Mouse (Mus musculus): Measurements from ENCODE around the gene Mrpl24. TPM values are rescaled to one million over a fixed set of nuclear protein-coding genes. Genes with fewer than 3 reads are reported as not detected.
"Not testable (repeated sequence)": the region's sequence is repeated elsewhere in the genome, so short reads cannot be mapped to it uniquely, and the experiment has no call there.

Mrpl24 gene
- polyA plus RNA-seq (2015; fragmentation: Nextera tagmentation; extraction: Ambion mirVana), result 62.7 and 68.2 TPM in 2 replicates

DNA sequence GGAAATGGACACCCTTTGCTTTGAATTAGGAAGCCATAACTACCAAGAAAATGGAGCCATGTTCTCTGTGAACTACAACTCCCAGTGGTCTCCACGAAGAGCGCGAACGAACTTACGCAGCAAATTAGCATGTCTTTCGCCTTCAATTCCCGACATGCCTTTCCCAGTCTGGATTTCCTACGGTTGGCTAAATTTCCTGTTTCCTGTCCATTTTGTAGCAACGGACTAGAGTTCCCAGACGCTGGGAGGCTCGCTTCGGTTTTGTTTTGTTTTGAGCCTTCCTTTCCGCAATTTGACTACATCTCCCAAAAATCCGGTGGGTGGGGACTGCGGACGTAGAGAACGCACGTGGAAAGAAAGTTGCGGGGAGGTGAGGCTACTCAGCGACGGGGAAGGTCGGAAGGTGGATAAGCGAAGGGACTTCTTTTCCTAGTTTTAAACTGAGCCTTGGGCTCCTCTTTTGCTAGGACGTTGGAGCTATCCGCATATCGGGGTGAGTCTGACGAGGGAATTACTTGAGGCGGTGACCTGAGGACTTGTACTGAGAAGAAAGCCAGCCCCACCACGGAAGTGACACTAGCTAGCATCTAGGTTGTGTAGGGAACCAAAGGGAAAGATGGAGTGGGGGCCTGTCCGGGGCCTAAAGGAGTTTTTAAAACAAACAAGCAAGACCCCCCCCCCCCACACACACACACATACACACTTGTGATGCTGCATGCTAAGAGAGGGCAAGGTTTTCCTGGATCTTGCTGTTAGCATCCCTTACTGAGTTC lies at the start of gene Mrpl24:
Gene Mrpl24, plus strand, starts transcription at position 171 of the 773 bp plus-strand sequence.
- H3K4me3 ChIP-seq, result peak within 1 kb of the TSS; percentile 77
- H3K27me3 ChIP-seq, result no peaks in the 10 kb centered on the region
- H3K4me1 ChIP-seq, result peaks cover 16% of the 10 kb centered on the region
- peak within 1 kb of the TSS; percentile 74 for H3K9ac ChIP-seq (replicated peaks)
- ATAC-seq (replicated peaks), result peak; percentile 90
- peaks cover 51% of the 10 kb centered on the region for H3K36me3 ChIP-seq
- under 1% methylated on average over 30 of the region's 30 CpGs for WGBS
- peak within 1 kb of the TSS; percentile 75 for H3K27ac ChIP-seq (replicated peaks)
- H3K4me2 ChIP-seq (replicated peaks), result peak within 1 kb of the TSS; percentile 89
- no peaks in the 10 kb centered on the region for H3K9me3 ChIP-seq

- no peak for ATAC-seq (replicated peaks)
- Histone ChIP-seq H3K4me2 (replicated peaks) (no peak overlapping the region), H3K9me3 (no peaks in the 10 kb centered on the region), H3K27me3 (no peaks in the 10 kb centered on the region), H3K4me3 (no peak overlapping the region), H3K36me3 (peaks cover 11% of the 10 kb centered on the region; the same call in 1 of the 2 replicates), H3K9ac (replicated peaks) (no peak overlapping the region), H3K27ac (replicated peaks) (no peak overlapping the region), H3K4me1 (no peaks in the 10 kb centered on the region; the same call in 1 of the 2 replicates)
- 95% methylated on average over 4 of the region's 4 CpGs for WGBS
Observed at GRCm38 (mm10) chr3:87877730-87878129, 41.6 kb upstream of the Mrpl24 start.

DNA sequence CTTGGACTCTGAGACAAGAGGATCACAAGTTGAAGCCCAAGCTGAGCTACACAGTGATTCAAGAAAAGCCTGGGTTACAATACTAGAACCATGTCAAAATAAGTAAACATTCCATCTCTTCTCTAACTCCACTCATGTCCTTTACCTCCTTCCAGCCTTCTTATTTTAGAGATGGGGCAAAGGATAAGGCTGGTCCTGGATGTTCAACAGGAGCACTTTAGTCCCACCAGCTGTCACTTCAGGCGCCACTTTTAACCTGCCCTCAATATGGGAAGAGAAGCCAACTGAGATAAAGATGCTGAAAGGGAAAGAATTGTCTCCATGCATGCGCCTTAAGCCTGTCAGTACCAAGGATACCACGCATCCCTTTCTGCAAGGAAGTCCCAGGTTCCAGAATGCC lies 35.0 kb upstream of the Mrpl24 start:
- Histone ChIP-seq H3K27me3 (no peaks in the 10 kb centered on the region), H3K27ac (replicated peaks) (0 out of 2 replicates have a peak overlapping the region, but pooled peaks have one; percentile 89), H3K36me3 (peaks cover 8% of the 10 kb centered on the region; the same call in 1 of the 2 replicates), H3K4me1 (peaks cover 18% of the 10 kb centered on the region), H3K9ac (replicated peaks) (peak overlapping the region; percentile 91), H3K4me2 (replicated peaks) (peak overlapping the region; percentile 79), H3K4me3 (peak overlapping the region; percentile 98), H3K9me3 (no peaks in the 10 kb centered on the region)
- 2% methylated on average over 3 of the region's 3 CpGs for WGBS
- ATAC-seq (replicated peaks), result no peak

DNA sequence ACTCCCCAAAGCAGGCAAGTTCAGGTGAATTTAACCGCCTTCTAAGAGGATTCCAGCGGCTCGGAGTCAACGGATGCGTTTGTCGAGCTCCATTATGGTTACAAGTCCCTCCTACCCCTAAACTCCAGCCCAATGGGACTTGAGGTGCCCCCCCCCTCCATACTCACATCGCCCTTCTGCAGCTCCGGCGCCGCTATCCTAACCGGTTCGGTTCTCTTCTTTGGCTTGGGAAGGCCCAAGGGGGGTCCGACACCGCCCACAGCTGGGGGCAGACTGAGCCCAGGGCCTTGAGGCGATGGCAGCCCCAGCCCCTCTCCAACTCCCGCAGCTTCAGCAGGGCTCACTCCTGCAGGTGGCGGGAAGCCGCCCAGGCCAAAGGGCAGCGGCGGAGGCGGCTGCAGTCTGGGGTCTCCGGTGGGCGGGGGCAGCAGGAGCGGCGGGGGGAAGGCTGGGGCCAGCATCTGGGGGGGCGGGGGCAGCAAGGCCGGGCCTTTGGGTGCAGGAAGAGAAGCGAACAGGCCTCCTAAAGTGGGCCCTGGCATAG lies 34.5 kb upstream of the Mrpl24 start:
- peak overlapping the region; percentile 89 for H3K27ac ChIP-seq (replicated peaks)
- peak overlapping the region; percentile 98 for H3K4me3 ChIP-seq
- ATAC-seq (replicated peaks), result peak; percentile 8
- peak overlapping the region; percentile 79 for H3K4me2 ChIP-seq (replicated peaks)
- WGBS, result under 1% methylated on average over 27 of the region's 28 CpGs
- no peaks in the 10 kb centered on the region for H3K27me3 ChIP-seq
- peaks cover 7% of the 10 kb centered on the region; the same call in 1 of the 2 replicates for H3K36me3 ChIP-seq
- H3K9me3 ChIP-seq, result no peaks in the 10 kb centered on the region
- H3K4me1 ChIP-seq, result peaks cover 18% of the 10 kb centered on the region
- peak overlapping the region; percentile 91 for H3K9ac ChIP-seq (replicated peaks)

GRCm38 (mm10) chr3:87885281-87886003 lies 33.9 kb upstream of the Mrpl24 start, which contains the start of gene Prcc:
TSS of gene Prcc (minus strand) at chr3:87885608.
- 0% methylated on average over 31 of the region's 33 CpGs for WGBS
- Histone ChIP-seq H3K27ac (replicated peaks) (peak within 1 kb of the TSS; percentile 89), H3K36me3 (peaks cover 3% of the 10 kb centered on the region; the same call in 1 of the 2 replicates), H3K4me2 (replicated peaks) (peak within 1 kb of the TSS; percentile 79), H3K4me3 (peak within 1 kb of the TSS; percentile 98), H3K9me3 (no peaks in the 10 kb centered on the region), H3K4me1 (peaks cover 18% of the 10 kb centered on the region), H3K27me3 (no peaks in the 10 kb centered on the region), H3K9ac (replicated peaks) (peak within 1 kb of the TSS; percentile 91)
- ATAC-seq (replicated peaks), result peak; percentile 99

DNA sequence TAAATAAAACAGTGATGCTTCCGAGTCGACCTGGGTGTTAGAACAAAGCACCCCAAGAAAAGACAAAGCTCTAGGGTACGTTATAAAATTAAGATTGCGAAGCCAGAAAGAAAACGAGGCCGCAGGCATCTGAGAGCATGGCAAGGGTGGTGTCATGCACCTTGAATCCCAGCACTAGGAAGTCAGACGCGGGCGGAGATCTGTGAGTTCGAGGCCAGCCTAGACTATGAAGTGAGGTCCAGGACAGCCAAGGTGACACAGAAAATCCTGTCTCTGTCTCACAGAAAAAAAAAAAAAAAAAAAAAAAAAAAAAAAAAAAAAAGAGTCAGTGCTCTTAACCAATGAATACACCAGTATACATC lies 33.3 kb upstream of the Mrpl24 start:
- Histone ChIP-seq H3K4me3 (peak overlapping the region; percentile 98), H3K27me3 (no peaks in the 10 kb centered on the region), H3K27ac (replicated peaks) (peak overlapping the region; percentile 64), H3K4me2 (replicated peaks) (peak overlapping the region; percentile 51), H3K4me1 (peaks cover 18% of the 10 kb centered on the region), H3K36me3 (no peaks in the 10 kb centered on the region), H3K9me3 (no peaks in the 10 kb centered on the region), H3K9ac (replicated peaks) (peak overlapping the region; percentile 48)
- peak; percentile 35 for ATAC-seq (replicated peaks)
- WGBS, result 12% methylated on average over 10 of the region's 10 CpGs

GRCm38 (mm10) chr3:87886416-87886815 lies 32.9 kb upstream of the Mrpl24 start:
- ATAC-seq (replicated peaks), result no peak
- Histone ChIP-seq H3K9me3 (no peaks in the 10 kb centered on the region), H3K27me3 (no peaks in the 10 kb centered on the region), H3K36me3 (no peaks in the 10 kb centered on the region), H3K4me1 (peaks cover 18% of the 10 kb centered on the region), H3K9ac (replicated peaks) (no peak overlapping the region), H3K4me2 (replicated peaks) (peak overlapping the region; percentile 51), H3K4me3 (peak overlapping the region; percentile 98; the same call in 1 of the 2 replicates), H3K27ac (replicated peaks) (no peak overlapping the region)
- WGBS, result 85% methylated on average over 6 of the region's 6 CpGs

DNA sequence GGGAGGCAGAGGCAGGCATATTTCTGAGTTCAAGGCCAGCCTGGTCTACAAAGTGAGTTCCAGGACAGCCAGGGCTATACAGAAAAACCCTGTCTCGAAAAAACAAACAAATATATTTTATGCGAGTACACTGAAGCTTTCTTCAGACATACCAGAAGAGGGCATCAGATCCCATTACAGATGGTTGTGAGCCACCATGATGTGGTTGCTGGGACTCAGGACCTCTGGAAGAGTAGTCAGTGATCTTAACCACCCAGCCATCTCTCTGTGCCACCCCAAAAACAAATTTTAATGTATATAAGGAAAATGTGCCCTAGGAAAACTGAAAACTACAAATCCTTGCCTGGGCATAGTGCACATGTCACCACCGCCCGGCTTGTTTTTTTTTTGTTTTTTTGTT lies 31.9 kb upstream of the Mrpl24 start:
- H3K9me3 ChIP-seq; H3K27ac ChIP-seq (replicated peaks); H3K9ac ChIP-seq (replicated peaks); H3K4me2 ChIP-seq (replicated peaks); H3K27me3 ChIP-seq; ATAC-seq (replicated peaks); H3K36me3 ChIP-seq; H3K4me3 ChIP-seq: not testable (repeated sequence)
- WGBS, result 75% methylated on average over 4 of the region's 4 CpGs
- peaks cover 18% of the 10 kb centered on the region for H3K4me1 ChIP-seq

DNA sequence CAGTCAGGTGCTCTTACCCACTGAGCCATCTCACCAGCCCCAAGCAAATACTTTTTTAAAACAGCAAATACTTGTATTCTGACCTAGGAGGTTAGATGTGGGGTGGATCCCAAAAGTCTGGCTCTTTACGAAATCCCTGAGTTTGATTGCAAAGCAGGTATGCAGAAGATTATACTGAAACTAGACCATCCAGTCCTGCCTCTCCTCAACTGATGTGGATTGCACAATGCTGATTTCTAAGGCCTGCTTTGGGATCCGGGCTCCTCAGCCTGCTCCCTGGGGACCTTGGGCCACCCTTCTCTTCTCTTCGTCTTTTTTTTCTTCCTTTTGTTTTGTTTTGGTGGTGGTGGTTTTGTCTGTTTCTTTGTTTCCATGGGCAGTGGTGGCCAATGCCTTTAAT lies 27.8 kb upstream of the Mrpl24 start:
- H3K4me2 ChIP-seq (replicated peaks), result no peak overlapping the region
- no peaks in the 10 kb centered on the region for H3K9me3 ChIP-seq
- H3K4me1 ChIP-seq, result no peaks in the 10 kb centered on the region
- no peaks in the 10 kb centered on the region for H3K27me3 ChIP-seq
- 39% methylated on average over 3 of the region's 3 CpGs for WGBS
- no peak overlapping the region for H3K4me3 ChIP-seq
- H3K9ac ChIP-seq (replicated peaks), result no peak overlapping the region
- no peak for ATAC-seq (replicated peaks)
- no peak overlapping the region for H3K27ac ChIP-seq (replicated peaks)
- H3K36me3 ChIP-seq, result no peaks in the 10 kb centered on the region

- Histone ChIP-seq H3K27ac (replicated peaks) (no peak overlapping the region), H3K9me3 (no peaks in the 10 kb centered on the region), H3K4me1 (no peaks in the 10 kb centered on the region), H3K36me3 (no peaks in the 10 kb centered on the region), H3K4me3 (no peak overlapping the region), H3K27me3 (no peaks in the 10 kb centered on the region), H3K9ac (replicated peaks) (no peak overlapping the region), H3K4me2 (replicated peaks) (no peak overlapping the region)
- WGBS, result 66% methylated on average over 3 of the region's 3 CpGs
- no peak for ATAC-seq (replicated peaks)
Observed at GRCm38 (mm10) chr3:87893367-87893905, 25.9 kb upstream of the Mrpl24 start.

GRCm38 (mm10) chr3:87899266-87899665 lies 20.0 kb upstream of the Mrpl24 start:
- H3K4me3 ChIP-seq, result no peak overlapping the region
- WGBS, result 65% methylated on average over 3 of the region's 3 CpGs
- H3K9me3 ChIP-seq, result no peaks in the 10 kb centered on the region
- ATAC-seq (replicated peaks), result no peak
- no peak overlapping the region for H3K9ac ChIP-seq (replicated peaks)
- no peak overlapping the region for H3K27ac ChIP-seq (replicated peaks)
- H3K27me3 ChIP-seq, result no peaks in the 10 kb centered on the region
- H3K36me3 ChIP-seq, result no peaks in the 10 kb centered on the region
- H3K4me2 ChIP-seq (replicated peaks), result no peak overlapping the region
- no peaks in the 10 kb centered on the region for H3K4me1 ChIP-seq

GRCm38 (mm10) chr3:87899776-87900175 lies 19.5 kb upstream of the Mrpl24 start:
- Histone ChIP-seq H3K27ac (replicated peaks) (no peak overlapping the region), H3K9ac (replicated peaks) (no peak overlapping the region), H3K9me3 (no peaks in the 10 kb centered on the region), H3K36me3 (no peaks in the 10 kb centered on the region), H3K4me1 (no peaks in the 10 kb centered on the region), H3K27me3 (no peaks in the 10 kb centered on the region), H3K4me2 (replicated peaks) (no peak overlapping the region), H3K4me3 (no peak overlapping the region)
- WGBS, result 85% methylated on average over 3 of the region's 3 CpGs
- no peak for ATAC-seq (replicated peaks)
